Mouse (Mus musculus) heart, postnatal 10 days (tissue): ENCODE measurements at regions not wholly inside any gene's neighbourhood (a gene's known extent, or its start where the extent isn't known, plus 50 kb on each side); places are given as distances from the start of the nearest gene placed in this dataset.

Experiments used
- DNase-seq, 2 experiments: peaks; one replicate each; pipeline ENCODE4 v3.0.0; 2021
- intact Hi-C: fragments of 180-260 bp; cut with DNase I; formaldehyde crosslinking; loops from one replicate; pipeline ENCODE4 v1.15.1; 2025

DNA sequence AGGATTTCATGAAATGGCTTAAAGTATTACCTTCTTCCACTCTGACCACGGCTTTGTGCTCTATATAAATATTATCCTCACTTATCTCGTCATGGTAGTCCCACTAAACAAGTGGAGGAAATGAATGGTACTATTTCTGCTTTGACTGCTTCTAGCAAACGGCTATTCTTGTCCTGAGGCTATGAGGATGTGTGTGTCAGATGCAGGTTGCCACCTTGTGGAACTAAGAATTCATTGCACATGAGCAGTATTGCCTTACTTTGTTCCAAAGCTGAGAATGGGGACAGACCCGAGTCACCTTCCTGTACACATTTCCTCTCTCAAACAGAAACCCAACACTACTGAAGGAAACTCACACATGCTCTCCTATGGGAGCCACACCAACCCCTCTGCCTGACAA, 66.5 kb upstream of the Megf9 start:
- peak; percentile 31 to 45 for DNase-seq
- intact Hi-C loops: loop anchor here (1.0 to 10.0 kb wide), 2 partner anchors 150 to 1594 kb away; no protein-coding TSS in a partner anchor
